Mouse (Mus musculus): Measurements from ENCODE around the gene Cacna1b.

Gene Cacna1b

DNA sequence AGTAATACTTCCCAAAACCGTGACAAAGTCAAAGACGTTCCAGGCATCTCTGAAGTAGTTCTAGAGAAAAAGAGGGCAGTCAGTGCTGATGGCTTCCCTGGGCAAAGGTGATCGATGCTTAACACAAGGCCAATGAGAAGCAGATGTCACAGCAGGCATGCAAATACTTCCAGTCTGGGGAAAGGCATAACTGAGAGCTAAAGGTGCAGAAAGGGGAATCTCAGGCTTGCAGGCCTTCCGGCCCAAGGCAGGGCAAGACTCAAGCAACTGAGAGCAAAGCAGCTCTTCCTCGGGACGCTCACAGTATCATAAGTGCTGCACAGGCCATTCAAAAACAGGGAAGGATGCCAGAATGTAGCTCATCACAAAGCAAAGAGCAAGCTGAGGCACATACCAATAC, 114.4 kb downstream of the Cacna1b start:
- DNase-seq (ENCODE audit: low spot score): no peak

DNA sequence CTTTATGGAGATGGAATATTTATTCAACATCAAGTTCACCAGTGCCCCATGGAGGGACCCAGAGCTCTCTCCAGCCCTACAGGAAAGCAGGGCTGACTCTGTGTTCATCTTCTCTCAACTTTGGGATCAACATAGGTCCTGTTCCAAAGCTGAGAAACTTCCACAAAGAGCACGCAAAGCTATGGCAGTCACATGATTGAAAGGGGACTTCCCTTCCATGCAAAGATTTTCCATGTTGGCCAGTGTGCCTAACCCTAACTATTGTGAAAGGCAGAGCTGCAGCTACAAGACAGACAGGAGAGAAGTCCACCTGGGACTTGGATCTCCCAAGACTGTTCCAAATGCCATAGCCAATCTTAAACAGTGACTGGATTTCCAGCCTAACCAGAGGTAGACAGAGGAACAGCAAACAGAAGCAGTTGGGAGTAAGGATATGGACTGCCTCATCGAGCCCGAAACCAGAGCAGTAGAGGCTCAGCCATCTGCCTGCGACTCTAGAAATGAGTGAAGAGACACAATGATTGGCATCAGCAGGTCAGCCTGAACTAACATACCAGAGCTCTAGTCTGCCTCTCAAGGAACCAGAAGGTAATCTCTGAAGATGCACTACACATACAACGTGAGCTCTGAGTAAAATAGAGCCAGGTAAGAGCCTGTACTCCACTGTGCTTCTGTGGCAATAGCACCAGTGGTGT, 116.4 kb downstream of the Cacna1b start:
- no peak for DNase-seq (ENCODE audit: low spot score)

DNA sequence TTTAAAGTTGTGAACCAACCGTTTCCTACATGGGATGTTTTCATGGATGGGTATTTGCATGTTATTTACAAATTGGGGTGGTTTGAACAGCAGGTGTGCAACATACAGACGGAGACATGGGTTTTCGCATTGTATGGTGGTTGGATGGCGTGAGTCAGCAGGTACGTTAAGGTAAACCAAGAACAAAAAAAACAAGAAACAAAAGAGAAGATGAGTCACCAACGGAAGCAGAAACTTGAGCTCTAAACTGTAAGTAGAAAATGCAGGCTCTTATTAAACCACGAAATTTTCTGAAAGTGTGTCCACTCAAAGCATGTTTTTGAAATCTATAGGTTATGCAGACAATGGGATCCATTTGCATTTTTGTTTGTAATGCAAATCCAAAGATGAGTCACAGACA, 120.1 kb downstream of the Cacna1b start:
- no peak for DNase-seq (ENCODE audit: low spot score)

DNA sequence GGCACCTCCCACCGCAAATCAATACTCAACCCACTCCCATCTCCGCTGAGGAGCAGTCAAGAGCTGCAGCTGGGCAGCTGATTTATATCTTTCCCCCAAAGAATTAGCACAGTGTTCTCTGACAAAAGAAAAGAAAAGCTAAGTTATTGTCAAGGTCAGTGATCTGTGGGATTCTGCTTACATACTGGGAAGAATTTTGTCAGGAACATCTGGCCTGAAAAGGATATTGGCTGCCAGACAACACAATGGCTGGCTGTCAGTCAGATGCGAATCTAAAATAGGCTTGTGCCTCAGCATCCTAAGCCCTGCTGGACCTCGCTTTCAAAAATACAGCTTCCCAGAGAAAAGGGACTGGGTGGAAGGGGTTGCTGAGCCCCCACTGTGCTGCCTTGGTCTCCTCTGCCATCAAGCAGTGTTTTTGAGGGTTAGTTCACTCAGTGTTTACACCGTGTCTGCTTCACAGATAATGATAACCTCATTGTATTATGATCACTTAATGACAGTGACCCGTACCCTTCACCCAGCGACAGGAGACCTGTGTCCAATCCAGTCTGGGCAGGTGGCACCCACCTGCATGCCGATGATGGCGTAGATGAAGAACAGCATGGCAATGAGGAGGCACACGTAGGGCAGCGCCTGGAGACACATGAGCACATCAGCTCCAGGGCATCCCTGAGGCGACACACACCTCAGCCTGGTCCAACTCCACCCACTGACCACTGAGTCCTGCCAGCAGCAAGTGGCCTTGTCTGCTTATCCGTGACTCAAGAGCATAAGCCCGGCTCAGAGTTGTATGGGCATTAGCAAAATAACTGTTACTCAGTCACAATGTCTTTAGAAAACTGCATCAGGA, 124.6 kb downstream of the Cacna1b start:
- DNase-seq (ENCODE audit: low spot score): peak; percentile 3

DNA sequence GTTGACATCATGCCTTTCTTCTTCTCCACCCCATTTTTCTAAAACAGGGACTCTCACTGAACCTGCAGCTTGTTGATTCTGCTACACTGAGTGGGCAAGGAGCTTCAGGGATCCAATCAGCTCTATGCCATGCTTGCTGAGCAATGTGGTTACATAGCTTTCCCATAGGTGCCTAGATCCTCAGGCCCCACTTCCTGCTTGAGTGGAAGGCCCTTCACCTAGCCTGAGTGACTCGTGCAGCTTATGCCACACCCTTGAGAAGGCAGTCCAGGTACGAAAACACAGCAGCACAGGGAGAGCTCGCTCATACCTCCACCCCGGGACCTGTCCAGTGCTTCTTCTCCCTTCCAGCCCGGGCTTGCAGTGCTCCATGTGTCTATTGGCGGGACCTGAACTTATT, 129.3 kb downstream of the Cacna1b start:
- no peak for DNase-seq (ENCODE audit: low spot score)

DNA sequence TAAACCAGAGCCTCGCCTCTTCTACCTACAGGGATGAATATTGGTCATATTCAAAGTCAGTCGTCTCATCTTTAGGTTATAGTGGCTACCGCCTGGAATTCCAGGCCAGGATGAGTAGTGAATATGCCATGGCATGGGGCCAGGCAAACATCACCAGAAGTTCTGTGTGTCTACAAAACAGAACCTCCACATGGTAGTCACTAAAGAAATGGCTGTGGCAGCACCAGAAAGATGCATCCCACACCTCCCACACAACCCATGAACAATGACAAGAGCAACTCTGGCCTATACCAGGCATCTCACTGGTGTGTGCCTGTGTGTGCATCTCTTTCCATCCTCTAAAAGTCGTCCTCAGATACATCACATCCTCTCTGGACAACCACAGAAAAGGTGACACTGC, 145.8 kb downstream of the Cacna1b start:
- no peak for DNase-seq (ENCODE audit: low spot score)

DNA sequence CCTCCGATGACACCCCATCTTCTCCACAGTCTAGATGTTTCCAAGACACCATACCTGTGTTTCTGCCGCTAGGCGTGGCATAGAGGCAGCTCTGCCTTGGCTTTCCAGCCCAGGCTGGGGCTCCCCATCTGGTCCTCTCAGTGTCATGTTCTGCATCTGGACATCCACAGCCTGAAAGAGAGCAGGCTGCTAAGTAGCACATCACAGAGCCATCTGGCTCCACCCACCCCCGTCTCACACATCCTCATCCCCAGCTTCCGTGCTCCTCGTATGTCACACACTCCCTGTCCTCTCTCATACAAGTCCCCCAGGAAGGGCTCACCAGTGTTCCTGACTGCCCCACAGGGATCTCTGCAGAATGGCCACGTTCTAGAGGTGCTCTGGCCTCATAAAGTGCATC, 153.2 kb downstream of the Cacna1b start:
- no peak for DNase-seq (ENCODE audit: low spot score)

DNA sequence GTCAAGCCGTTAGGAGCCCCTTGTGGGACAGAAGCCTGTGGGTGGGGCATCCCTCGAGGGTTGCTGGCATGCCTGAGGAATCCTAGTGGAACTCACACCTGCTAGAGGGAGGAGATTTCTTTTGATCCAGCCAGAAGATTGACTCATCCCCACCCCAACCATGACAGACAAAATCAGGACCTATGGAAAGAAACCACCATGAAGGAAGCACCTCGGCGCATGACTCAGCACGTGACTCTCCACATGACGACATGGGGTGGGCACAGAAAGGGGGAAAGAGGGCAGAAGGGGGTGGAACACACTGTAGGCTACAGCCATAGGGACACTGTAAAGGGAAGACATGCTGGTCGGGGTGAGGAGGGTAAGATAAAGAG, 154.2 kb downstream of the Cacna1b start:
- no peak for DNase-seq (ENCODE audit: low spot score)

DNA sequence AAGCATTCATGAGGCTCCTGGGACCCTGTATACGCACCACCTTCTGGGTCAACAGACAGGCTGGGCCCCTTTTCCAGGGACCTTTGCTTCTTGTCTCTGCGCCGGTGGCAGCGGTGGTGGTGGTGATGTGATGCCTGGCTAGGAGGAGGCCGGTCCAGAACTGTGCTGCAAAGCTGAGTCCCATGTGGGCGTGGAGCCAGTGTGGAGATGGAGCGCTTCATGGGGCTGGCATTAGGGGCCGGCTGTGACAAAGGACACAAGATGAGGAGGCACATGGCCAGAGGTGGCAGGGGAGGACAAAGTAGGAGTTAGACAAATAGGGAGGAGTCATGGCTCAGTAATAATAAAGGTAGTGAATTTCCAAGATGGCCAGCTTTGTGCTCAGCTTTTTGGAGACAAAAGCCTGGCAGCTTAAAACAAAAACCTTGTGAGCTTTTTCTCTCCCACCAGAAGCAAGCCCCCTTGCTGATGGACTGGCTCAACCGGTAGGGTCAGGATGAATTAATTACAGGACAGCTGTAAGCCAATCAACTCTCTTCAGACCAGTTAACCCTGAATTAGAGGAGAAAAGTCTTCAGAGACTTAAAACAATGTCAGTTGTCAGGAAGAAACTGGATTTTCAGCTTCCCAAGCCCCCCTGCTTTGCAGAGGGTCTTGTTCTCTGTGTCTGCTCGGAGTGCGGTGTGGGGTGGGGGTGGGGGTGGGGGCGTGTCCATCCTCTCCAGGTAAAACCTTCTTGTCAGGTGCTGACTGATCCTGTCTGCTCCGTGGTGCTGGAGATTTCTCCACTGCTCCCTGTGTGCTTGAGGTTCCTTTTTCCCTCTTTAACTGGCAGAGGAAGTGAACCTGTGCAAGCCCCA, 154.8 kb downstream of the Cacna1b start:
- no peak for DNase-seq (ENCODE audit: low spot score)

DNA sequence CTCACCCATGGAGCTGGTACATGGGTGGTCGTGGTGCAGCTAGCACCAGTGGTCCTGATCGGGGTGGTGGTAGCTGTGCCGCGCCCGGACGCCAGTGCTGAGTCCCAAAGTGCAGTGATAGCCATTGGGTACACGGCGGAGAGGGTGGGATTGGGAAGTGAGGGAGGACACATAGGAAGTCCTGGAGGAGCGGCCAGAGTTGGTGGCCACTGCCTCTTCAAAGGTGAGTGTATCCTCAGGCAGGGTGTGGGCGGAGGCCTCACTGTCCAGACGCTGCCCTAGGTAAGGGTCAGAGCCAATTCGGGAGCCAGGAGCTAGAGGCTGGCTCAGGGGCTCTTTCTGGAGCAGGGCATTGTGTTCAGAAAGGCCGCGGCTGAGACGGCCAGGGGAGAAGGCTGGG, 156.4 kb downstream of the Cacna1b start:
- DNase-seq (ENCODE audit: low spot score): no peak

DNA sequence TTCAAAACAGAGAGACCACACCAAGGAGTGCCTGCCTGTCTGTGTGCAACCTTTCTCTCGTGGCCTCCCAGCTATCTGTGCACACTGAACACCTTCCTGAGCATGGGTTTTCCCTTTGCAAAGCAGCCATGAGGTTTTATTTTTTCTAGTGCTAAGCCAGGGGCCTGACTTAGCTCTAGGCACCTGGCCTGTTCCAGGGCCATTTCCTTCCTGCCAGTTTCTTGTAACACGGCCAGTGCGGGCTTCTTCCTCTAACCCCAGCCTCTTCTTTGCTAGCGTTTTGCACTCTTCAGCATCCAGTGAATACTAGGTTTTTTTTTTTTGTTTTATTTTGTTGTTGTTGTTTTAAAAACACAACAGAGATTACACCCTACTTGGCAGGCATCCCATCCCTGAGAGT, 157.9 kb downstream of the Cacna1b start:
- no peak for DNase-seq (ENCODE audit: low spot score)

DNA sequence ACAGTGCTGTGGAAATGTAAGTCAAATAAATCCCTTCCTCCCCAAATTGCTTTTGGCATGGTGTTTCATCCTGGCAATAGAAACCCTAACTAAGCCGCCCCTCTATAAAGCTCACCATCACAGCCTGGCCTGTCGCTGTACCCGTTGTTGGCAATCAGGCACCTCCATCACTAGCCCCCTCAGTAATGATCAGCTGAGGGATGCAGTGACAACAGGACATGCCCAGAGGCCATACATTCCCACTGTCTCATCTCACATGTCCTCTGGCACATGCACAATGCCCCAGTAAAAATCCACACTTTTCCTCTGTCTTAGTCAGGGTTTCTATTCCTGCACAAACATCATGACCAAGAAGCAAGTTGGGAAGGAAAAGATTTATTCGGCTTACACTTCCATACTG, 173.5 kb downstream of the Cacna1b start:
- no peak for DNase-seq (ENCODE audit: low spot score)

DNA sequence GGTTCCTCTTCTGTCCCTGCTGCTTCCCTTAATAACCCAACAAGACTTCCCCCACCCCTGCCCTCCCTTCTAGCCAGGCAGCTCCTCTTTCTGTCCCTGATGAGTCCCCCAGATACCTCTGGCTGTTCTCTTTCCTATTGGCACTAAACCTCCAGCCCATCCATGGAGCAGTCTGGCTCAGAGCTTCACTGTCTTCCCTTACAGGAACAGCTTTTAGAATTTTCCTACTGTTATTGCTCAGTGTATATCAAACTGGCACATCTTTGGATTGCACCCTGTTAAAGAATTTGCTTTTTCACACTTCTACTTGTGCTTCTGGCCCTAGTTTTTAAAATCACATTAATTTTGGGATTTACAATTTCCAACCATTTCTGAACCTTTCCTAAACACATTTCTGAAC, 175.0 kb downstream of the Cacna1b start:
- no peak for DNase-seq (ENCODE audit: low spot score)

DNA sequence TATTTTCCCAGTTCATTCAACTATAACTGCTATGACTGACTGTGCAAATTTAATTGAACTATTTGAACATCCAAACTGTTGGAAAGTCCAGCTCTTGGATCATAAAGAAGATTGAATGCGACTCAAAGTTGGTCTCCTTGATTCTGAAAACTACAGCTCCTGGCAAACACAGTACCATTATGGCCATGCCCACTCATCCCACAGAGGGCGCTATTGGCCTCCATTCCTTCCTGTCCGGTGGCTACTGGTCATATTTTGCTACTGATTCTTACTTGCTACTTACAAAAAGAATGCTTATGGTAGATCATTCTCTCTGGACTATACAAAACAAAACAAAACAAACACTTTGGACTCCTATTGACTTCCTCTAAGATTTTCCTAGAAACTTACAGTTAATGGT, 188.3 kb downstream of the Cacna1b start:
- peak; percentile 44 for DNase-seq (ENCODE audit: low spot score)

DNA sequence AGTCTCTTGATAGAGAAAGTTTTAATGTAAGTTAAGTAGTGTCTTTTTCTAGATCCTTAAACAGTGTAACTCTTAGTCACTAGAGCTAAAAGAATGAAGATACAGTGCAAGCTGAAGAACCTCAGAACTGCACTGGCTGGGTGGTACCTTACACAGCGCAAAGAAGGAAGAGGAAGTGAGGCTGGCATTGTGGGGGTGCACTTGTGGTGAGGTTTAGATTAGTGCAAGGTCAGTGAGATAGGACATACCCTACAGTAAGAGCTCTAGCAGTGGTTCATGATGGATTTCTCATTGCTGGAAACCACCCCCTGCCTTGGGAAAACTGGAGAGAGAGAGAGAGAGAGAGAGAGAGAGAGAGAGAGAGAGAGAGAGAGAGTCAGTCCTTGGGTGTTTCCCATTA, 192.0 kb downstream of the Cacna1b start:
- no peak for DNase-seq (ENCODE audit: low spot score)

DNA sequence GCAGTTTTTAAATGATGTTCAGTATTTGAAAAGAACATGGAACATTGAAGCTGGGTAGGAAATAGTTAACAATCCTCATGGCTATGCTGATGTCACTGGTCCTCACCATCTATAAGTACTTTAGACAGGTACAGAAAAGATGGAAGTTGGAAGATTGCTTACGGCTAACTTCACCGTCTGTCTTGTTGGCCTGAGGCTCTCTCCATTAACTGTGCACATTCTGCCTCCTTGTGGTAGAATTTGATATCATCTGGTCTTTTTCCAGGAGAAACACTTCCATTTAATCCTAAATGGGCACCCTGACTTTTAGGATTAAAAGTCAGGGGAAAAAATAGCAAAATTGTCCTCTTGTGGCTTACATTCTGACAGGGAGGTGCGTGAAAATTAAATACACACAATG, 194.4 kb downstream of the Cacna1b start:
- peak; percentile 74 for DNase-seq (ENCODE audit: low spot score)

DNA sequence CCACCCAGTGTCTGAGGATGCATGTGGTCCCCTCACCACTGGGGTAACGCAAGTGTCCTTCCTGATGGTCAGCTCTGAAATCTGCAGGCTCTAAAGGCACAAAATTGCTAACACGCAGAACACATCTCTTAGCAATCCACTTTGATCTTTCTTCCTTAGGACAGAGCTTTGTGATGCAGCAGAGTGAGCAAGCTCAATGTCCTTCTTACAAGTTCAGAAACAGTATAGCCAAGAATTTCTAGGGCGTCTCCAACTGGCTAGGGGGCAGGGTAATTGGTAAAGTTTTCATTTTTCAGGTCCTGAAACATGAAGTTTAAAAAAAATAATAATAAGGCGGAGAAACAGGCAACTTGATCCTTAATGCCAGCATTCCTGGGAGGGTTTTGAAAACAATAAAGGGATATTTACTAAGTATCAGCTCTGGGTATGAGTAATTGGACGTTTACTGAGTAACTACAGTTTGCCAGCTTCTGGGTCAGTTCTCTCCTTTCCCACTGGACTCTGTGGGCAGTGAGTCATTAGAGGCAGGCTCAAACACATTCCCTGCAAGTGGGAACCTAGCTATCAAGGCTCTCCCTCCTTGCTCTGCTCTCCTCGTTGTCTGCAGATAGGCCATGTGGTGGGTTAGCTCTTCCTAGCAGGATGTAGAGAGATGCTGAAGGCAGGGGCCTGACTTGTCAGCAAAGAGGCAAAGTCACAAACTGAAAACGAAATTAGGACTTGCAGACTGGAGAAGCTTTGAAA, 200.2 kb downstream of the Cacna1b start:
- DNase-seq (ENCODE audit: low spot score): peak; percentile 6

DNA sequence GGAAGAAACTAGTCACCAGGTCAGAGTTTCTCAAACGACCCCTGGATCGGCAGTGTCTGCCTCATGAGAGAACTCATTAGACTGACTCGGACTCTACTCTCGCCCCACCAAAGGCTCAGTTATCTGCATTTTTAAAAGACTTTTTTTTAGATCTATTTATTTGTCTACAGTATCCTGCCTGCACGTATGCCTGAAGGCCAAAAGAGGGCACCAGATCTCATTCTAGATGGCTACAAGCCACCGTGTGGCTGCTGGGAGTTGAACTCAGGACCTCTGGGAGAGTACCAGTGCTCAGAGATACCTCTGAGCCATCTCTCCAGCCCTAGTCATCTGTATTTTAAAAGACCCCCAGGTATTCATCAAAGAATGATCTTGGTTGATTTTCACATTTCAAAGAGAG, 201.0 kb downstream of the Cacna1b start:
- DNase-seq (ENCODE audit: low spot score): no peak

DNA sequence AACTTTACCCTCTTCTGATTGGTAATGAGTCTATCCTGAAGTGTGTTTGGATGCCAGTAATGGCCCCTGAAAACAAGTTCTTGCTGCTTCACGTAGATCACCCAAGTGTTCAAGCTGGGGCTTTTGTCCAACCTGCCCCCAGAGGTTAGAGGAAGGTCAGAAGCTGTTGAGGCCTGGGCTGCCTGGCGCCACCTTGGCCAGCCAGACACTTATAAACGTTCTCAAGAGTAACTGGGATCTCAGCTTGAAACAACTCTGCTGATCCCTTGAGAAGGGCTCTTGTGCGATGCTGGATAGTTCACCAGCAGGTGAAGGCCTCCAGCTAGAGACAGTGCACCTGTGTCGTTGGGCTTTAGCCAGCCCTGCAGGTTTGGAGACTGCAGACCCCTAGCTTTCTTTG, 202.8 kb downstream of the Cacna1b start:
- no peak for DNase-seq (ENCODE audit: low spot score)

DNA sequence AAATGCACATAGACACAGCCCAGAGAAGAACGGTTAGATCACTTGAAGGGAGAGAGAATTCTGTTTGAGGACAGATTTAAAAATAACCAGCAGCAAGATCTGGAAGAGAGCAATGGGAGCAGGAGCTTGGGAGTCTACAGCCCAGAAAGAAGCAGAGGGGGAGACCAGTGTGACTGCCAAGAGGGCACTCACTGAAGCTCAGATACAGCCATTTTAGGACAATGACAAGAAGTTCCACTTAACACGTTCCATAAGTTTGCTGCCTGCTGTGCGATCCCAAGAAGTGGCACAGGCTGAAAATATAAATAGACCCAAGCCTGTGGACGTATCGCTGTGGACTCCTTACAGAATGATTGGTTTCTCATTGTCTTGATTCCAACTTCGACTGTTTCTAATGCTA, 206.6 kb downstream of the Cacna1b start:
- DNase-seq (ENCODE audit: low spot score): no peak

DNA sequence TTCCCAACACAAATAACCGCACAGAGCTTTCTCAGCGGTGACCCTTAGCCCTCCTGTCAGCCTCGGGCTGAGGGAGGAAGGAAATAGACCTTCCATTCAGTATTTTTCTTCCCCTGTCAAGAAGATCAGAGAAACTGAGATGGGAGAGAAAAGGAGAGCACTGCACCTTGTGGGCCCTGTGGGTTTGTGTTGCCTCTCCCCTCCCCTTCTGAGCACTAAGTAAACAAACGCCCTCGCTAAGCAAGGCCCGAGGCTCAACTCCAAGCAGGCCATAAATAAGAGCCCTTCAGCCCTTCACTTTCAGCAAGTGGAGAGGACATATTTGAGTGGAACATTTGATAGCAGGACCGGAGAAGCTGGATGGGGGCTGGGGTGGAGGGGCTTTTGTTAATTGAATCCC, 209.0 kb downstream of the Cacna1b start:
- no peak for DNase-seq (ENCODE audit: low spot score)
